ENCODE assay signal across 8 mouse cellular contexts in genomic region chr4:138395971-138396645, GRCm38 (mm10). TPM values are rescaled to one million over a fixed set of nuclear protein-coding genes. Genes with fewer than 3 reads are reported as not detected.
DNase-seq lines count a peak whose midpoint lies in the region; ATAC-seq and TF ChIP-seq lines count a peak whose summit lies in the region.

Fam43b (minus strand) TSS chr4:138396528.

- TF ChIP-seq CTCF in liver, postnatal 0 days (IDR thresholded peaks at IDR 0.05; ENCODE audit: low read depth) = no peak

- H3K36me3 ChIP-seq in lung, embryonic 15.5 days = no peaks in the 10 kb centered on the region
- H3K36me3 ChIP-seq in heart, embryonic 12.5 days = no peaks in the 10 kb centered on the region
- H3K36me3 ChIP-seq in liver, postnatal 0 days (replicated peaks; ENCODE audit: insufficient read depth, low read length) = no peaks in the 10 kb centered on the region
- no peaks in the 10 kb centered on the region for H3K36me3 ChIP-seq in stomach, embryonic 14.5 days (ENCODE audit: control insufficient read depth, insufficient read depth, low read length)

- ATAC-seq in lung, embryonic 15.5 days (ENCODE audit: borderline replicate concordance, extremely low read depth, low FRiP score, low TSS enrichment) = no peak
- 0 out of 2 replicates have a peak, but pooled peaks have one; percentile 45 for ATAC-seq in common myeloid progenitor, adult 5-6 weeks (replicated peaks; ENCODE audit: low read depth, poor library complexity, severe bottlenecking)
- ATAC-seq in heart, embryonic 12.5 days (ENCODE audit: insufficient number of reproducible peaks, low FRiP score) = no peak
- ATAC-seq in liver, postnatal 0 days = no peak
- ATAC-seq in stomach, embryonic 14.5 days (ENCODE audit: insufficient number of reproducible peaks, insufficient read depth, low FRiP score, low read depth) = no peak
- no peak for ATAC-seq in megakaryocyte, adult 5-6 weeks (ENCODE audit: poor library complexity, severe bottlenecking)

- 1% methylated on average over 46 of the region's 46 CpGs for WGBS in lung, embryonic 15.5 days
- WGBS in heart, embryonic 12.5 days = 2% methylated on average over 46 of the region's 46 CpGs
- 2% methylated on average over 46 of the region's 46 CpGs for WGBS in liver, postnatal 0 days (ENCODE audit: insufficient replicate concordance)
- 1% methylated on average over 46 of the region's 46 CpGs for whole genome bisulfite sequencing in stomach, embryonic 14.5 days

- no peak within 1 kb of the TSS for H3K27ac ChIP-seq in lung, embryonic 15.5 days
- no peak within 1 kb of the TSS for H3K27ac ChIP-seq in heart, embryonic 12.5 days (ENCODE audit: poor library complexity, severe bottlenecking)
- no peak within 1 kb of the TSS for H3K27ac ChIP-seq in liver, postnatal 0 days (ENCODE audit: low read depth)
- H3K27ac ChIP-seq in stomach, embryonic 14.5 days (ENCODE audit: low read length) = no peak within 1 kb of the TSS

- H3K4me2 ChIP-seq in lung, embryonic 15.5 days = peak within 1 kb of the TSS; percentile 64
- peak within 1 kb of the TSS; percentile 68 for H3K4me2 ChIP-seq in heart, embryonic 12.5 days
- H3K4me2 ChIP-seq in liver, postnatal 0 days (ENCODE audit: low read depth, low read length) = 0 out of 2 replicates have a peak within 1 kb of the TSS, but pooled peaks have one; percentile 9
- peak within 1 kb of the TSS; percentile 57 for H3K4me2 ChIP-seq in stomach, embryonic 14.5 days (replicated peaks; ENCODE audit: low read depth, low read length)

- TF ChIP-seq EP300 in liver, postnatal 0 days (IDR thresholded peaks at IDR 0.05; ENCODE audit: low read depth) = no peak

- peak within 1 kb of the TSS; percentile 35 for H3K4me3 ChIP-seq in lung, embryonic 15.5 days
- H3K4me3 ChIP-seq in heart, embryonic 12.5 days = peak within 1 kb of the TSS; percentile 41
- peak within 1 kb of the TSS; percentile 4; the same call in 1 of the 2 replicates for H3K4me3 ChIP-seq in liver, postnatal 0 days (ENCODE audit: low read depth, low read length)
- peak within 1 kb of the TSS; percentile 30 for H3K4me3 ChIP-seq in stomach, embryonic 14.5 days (ENCODE audit: low read depth, low read length)

- DNase-seq in lung, postnatal 25 days (ENCODE audit: low spot score) = no peak
- peak; percentile 68 to 76 for DNase-seq in kidney, postnatal 4 days
- no peak for DNase-seq in liver, postnatal 0 days

- H3K4me1 ChIP-seq in lung, embryonic 15.5 days = peaks cover 18% of the 10 kb centered on the region
- H3K4me1 ChIP-seq in heart, embryonic 12.5 days (replicated peaks) = peaks cover 25% of the 10 kb centered on the region
- H3K4me1 ChIP-seq in liver, postnatal 0 days (ENCODE audit: insufficient read depth) = no peaks in the 10 kb centered on the region; the same call in 1 of the 2 replicates
- peaks cover 10% of the 10 kb centered on the region; the same call in 1 of the 2 replicates for H3K4me1 ChIP-seq in stomach, embryonic 14.5 days (ENCODE audit: control insufficient read depth, insufficient read depth, low read length)

- no peaks in the 10 kb centered on the region for H3K9me3 ChIP-seq in lung, embryonic 15.5 days
- no peaks in the 10 kb centered on the region for H3K9me3 ChIP-seq in heart, embryonic 12.5 days (replicated peaks)
- H3K9me3 ChIP-seq in liver, postnatal 0 days (ENCODE audit: low read length) = no peaks in the 10 kb centered on the region
- H3K9me3 ChIP-seq in stomach, embryonic 14.5 days (ENCODE audit: control insufficient read depth, low read depth, low read length) = no peaks in the 10 kb centered on the region

- no peak within 1 kb of the TSS for H3K9ac ChIP-seq in lung, embryonic 15.5 days
- peak within 1 kb of the TSS; percentile 26; the same call in 1 of the 2 replicates for H3K9ac ChIP-seq in heart, embryonic 12.5 days
- H3K9ac ChIP-seq in liver, postnatal 0 days (replicated peaks) = no peak within 1 kb of the TSS
- H3K9ac ChIP-seq in stomach, embryonic 14.5 days (replicated peaks; ENCODE audit: low read depth, low read length) = no peak within 1 kb of the TSS

- H3K27me3 ChIP-seq in lung, embryonic 15.5 days = peaks cover 83% of the 10 kb centered on the region
- peaks cover 92% of the 10 kb centered on the region for H3K27me3 ChIP-seq in heart, embryonic 12.5 days (replicated peaks)
- peaks cover 47% of the 10 kb centered on the region for H3K27me3 ChIP-seq in liver, postnatal 0 days (ENCODE audit: insufficient read depth, low read length)
- H3K27me3 ChIP-seq in stomach, embryonic 14.5 days (ENCODE audit: control insufficient read depth, insufficient read depth, low read length) = peaks cover 40% of the 10 kb centered on the region

RNA-seq across cellular contexts. Expression of gene Fam43b, which starts in this region (rescaled TPM):
- not detected in 2 replicates for polyA plus RNA-seq in lung, embryonic 15.5 days (2015; fragmentation: Nextera tagmentation; extraction: Ambion mirVana)
- total RNA-seq in common myeloid progenitor, adult 5-6 weeks (2017) = not detected in 2 replicates
- polyA plus RNA-seq in heart, embryonic 12.5 days (2016; fragmentation: Nextera tagmentation; extraction: Ambion mirVana) = 0.06 TPM in 1 of 2 replicates, not detected in the other
- not detected in 2 replicates for polyA plus RNA-seq in liver, postnatal 0 days (2015; fragmentation: Nextera tagmentation; extraction: Ambion mirVana)
- 0.17 and 0.25 TPM in 2 replicates for polyA plus RNA-seq in stomach, embryonic 14.5 days (2014; fragmentation: Nextera tagmentation; extraction: Ambion mirVana)
- not detected in 2 replicates for total RNA-seq in megakaryocyte, adult 5-6 weeks (2015)
- total RNA-seq in megakaryocyte, adult 5-6 weeks (2017) = not detected in 2 replicates

Comparison
In these comparisons a context has a peak if more than half of its experiments do, and no peak if none do; other contexts are left out.
1. Peak in ATAC-seq in common myeloid progenitor, adult 5-6 weeks; RNA of the gene not detected or under 1 TPM.
2. H3K4me2 ChIP-seq: peak in every context shown above with its lines; median percentile 68 in heart, embryonic 12.5 days; 64 in lung, embryonic 15.5 days; 57 in stomach, embryonic 14.5 days; 9 in liver, postnatal 0 days.
3. DNase-seq: peak in kidney, postnatal 4 days (2 of 2); none in lung, postnatal 25 days (single experiment) and liver, postnatal 0 days (single experiment).
4. Peak in every context shown above with its lines, with median percentiles within 50 percentile points of each other: H3K4me3 ChIP-seq.